Mouse (Mus musculus): ENCODE measurements around the gene Gm6034. TPM values are rescaled to one million over a fixed set of nuclear protein-coding genes. Genes with fewer than 3 reads are reported as not detected.
"Not testable (repeated sequence)": the region's sequence is repeated elsewhere in the genome, so short reads cannot be mapped to it uniquely, and the experiment has no call there.

Gm6034 gene
- not detected in 2 replicates for polyA plus RNA-seq (2016; fragmentation: Nextera tagmentation; extraction: Ambion mirVana)

DNA sequence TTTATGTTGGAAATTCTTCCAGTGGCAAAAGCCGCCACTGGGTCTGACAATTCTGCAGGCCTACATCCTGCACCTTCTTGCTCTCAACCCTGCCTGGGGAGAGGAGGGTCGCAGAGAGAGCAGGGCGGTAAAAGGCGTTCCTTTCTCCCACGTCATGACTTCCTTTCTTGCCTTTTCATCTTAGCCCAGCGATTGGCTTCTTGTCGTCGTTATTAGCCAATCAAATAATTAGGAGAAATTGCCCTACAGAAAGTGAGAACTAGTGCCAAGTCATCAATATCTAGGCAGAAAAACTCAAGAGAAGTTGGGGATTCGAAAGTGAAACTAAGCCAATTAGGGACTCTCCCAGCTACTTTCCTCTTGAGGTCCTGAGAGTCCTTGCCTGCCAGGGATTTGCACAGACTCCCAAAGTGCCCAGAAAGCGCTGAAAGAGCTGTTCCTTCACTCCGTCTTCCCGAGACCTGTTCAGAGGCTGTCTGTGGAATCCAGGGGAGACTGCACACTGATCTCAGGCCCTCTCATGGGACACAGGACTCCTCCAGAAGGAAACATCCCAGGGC is at the start of gene Gm6034, which contains the start of gene H2-T22:
TSS of gene Gm6034 (plus strand) at position 352 of the 560 bp plus-strand sequence.
TSS of gene H2-T22 (minus strand) at position 138 of the 560 bp plus-strand sequence.
- not testable (repeated sequence) for H3K36me3 ChIP-seq; H3K27me3 ChIP-seq; H3K4me1 ChIP-seq (replicated peaks); H3K27ac ChIP-seq; H3K9me3 ChIP-seq
- Histone ChIP-seq H3K4me2 (peak within 1 kb of the TSS; percentile 72), H3K4me3 (replicated peaks) (peak within 1 kb of the TSS; percentile 42), H3K9ac (replicated peaks) (peak within 1 kb of the TSS; percentile 55)
- ATAC-seq (ENCODE audit: insufficient number of reproducible peaks, insufficient read depth, low FRiP score, low TSS enrichment, low read depth): peak; percentile 94
- WGBS: 3% methylated on average over 12 of the region's 12 CpGs

DNA sequence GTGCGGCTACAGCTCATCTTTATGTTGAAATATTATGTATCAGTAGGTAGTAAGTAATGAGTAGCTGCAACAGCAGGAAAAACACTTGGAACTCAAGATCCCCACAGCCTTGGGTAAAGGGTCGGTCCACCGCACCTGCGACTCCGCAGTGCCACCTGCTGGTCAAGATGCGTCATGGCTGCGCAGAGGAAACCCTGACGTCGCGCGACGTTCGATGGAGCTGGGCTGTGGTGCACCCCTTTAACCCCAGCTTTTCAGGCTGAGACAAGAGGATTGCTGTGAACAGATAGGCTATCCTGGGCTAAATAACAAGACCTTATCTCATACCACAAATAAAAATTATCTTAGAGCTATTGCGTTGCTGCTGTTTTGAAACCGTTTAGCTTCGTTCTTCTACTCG is 49.1 kb upstream of the Gm6034 start:
- Histone ChIP-seq H3K27me3 (no peaks in the 10 kb centered on the region), H3K4me3 (replicated peaks) (peak overlapping the region; percentile 60), H3K9ac (replicated peaks) (no peak overlapping the region), H3K36me3 (peaks cover 13% of the 10 kb centered on the region), H3K4me1 (replicated peaks) (peaks cover 14% of the 10 kb centered on the region), H3K4me2 (peak overlapping the region; percentile 76), H3K27ac (no peak overlapping the region), H3K9me3 (no peaks in the 10 kb centered on the region)
- WGBS: 8% methylated on average over 17 of the region's 17 CpGs
- peak; percentile 68 for ATAC-seq (ENCODE audit: insufficient number of reproducible peaks, insufficient read depth, low FRiP score, low TSS enrichment, low read depth)

DNA sequence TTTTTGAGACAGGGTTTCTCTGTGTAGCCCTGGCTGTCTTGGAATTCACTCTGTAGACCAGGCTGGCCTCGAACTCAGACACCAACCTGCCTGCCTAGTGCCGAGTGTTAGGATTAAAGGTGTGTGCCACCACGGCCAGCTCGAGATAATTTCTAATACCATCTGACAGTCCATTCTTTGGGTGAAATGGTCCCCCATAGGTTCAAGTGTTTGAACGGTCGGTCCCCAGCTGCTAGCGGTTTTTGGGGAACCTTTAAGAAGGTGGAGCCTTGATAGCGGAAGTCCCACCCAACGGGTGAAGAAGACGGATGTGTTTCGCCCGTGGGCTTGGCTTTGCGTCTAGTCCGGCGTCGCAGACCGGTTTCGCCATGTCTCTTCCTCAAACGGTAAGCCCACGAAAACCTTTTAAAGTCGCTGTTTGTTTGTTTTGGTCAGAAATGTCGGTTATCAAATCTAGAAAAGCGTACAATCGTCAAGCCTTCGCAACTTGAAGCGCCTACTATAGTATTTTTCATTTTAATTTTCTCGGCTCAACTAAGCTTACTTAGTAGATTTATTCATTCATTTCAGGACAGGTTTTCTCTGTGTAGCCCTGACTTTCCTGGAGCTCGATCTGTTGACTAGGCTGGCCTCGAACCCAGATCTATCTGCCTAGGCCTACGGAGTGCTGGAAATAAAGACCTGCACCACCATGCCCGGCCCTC is 48.4 kb upstream of the Gm6034 start:
- ATAC-seq (ENCODE audit: insufficient number of reproducible peaks, insufficient read depth, low FRiP score, low TSS enrichment, low read depth): peak; percentile 59
- H3K27ac ChIP-seq: no peak overlapping the region
- WGBS: 3% methylated on average over 31 of the region's 31 CpGs

DNA sequence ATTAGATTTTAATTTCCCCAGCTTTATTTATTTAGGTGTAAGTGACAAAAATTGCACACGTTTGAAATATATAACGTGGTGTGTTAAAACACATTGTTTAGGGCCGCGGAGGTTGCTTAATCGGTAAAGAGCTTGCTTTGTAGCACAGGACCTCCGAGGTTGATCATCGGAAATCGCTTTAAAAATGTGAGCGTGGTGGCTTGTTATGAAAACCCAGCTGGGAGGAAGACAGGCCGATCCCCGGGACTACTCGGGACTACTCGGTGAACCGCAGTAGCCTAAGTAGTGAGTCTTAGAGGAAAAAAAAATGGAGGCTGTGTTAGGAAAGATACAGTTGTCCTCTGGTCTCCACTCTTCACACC is 47.9 kb upstream of the Gm6034 start:
- peaks cover 14% of the 10 kb centered on the region for H3K4me1 ChIP-seq (replicated peaks)
- peak overlapping the region; percentile 71 for H3K9ac ChIP-seq (replicated peaks)
- no peak for ATAC-seq (ENCODE audit: insufficient number of reproducible peaks, insufficient read depth, low FRiP score, low TSS enrichment, low read depth)
- 3% methylated on average over 14 of the region's 14 CpGs for WGBS
- H3K4me3 ChIP-seq (replicated peaks): peak overlapping the region; percentile 60
- H3K27me3 ChIP-seq: no peaks in the 10 kb centered on the region
- H3K27ac ChIP-seq: no peak overlapping the region
- 0 out of 2 replicates have a peak, but pooled peaks cover 1% of the 10 kb centered on the region for H3K36me3 ChIP-seq
- no peaks in the 10 kb centered on the region for H3K9me3 ChIP-seq
- peak overlapping the region; percentile 76 for H3K4me2 ChIP-seq

More for the DNA sequence above, 48.4 kb upstream of the Gm6034 start:
- Histone ChIP-seq H3K4me3 (replicated peaks) (peak overlapping the region; percentile 60), H3K4me1 (replicated peaks) (peaks cover 14% of the 10 kb centered on the region), H3K9ac (replicated peaks) (peak overlapping the region; percentile 71), H3K9me3 (no peaks in the 10 kb centered on the region), H3K4me2 (peak overlapping the region; percentile 76), H3K36me3 (peaks cover 6% of the 10 kb centered on the region), H3K27me3 (no peaks in the 10 kb centered on the region)

DNA sequence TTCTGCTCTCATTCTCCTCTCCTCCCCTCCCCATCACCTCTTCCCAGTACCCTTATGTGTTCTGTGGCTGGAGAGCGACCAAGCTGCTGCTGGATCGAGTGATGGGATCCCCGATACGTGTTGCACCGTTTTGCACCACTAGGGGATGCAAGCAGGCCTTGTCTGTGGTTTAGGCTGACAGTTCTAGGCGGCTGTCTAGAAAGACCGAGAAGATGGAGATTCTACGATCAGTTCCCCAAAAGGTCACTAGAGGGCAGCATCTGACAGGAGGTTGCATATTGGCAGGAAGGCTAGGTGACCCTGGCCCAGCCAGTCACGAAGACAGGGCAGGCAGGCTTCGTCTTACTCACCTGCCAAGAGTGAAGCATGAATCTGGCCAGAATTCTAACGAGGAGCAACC is 45.8 kb upstream of the Gm6034 start:
- no peak overlapping the region for H3K9ac ChIP-seq (replicated peaks)
- no peaks in the 10 kb centered on the region for H3K27me3 ChIP-seq
- 5% methylated on average over 11 of the region's 11 CpGs for WGBS
- no peaks in the 10 kb centered on the region for H3K36me3 ChIP-seq
- H3K4me3 ChIP-seq (replicated peaks): no peak overlapping the region
- peaks cover 14% of the 10 kb centered on the region for H3K4me1 ChIP-seq (replicated peaks)
- ATAC-seq (ENCODE audit: insufficient number of reproducible peaks, insufficient read depth, low FRiP score, low TSS enrichment, low read depth): peak; percentile 32; the same call in 1 of the 2 replicates
- no peaks in the 10 kb centered on the region for H3K9me3 ChIP-seq
- no peak overlapping the region for H3K4me2 ChIP-seq
- H3K27ac ChIP-seq: no peak overlapping the region

DNA sequence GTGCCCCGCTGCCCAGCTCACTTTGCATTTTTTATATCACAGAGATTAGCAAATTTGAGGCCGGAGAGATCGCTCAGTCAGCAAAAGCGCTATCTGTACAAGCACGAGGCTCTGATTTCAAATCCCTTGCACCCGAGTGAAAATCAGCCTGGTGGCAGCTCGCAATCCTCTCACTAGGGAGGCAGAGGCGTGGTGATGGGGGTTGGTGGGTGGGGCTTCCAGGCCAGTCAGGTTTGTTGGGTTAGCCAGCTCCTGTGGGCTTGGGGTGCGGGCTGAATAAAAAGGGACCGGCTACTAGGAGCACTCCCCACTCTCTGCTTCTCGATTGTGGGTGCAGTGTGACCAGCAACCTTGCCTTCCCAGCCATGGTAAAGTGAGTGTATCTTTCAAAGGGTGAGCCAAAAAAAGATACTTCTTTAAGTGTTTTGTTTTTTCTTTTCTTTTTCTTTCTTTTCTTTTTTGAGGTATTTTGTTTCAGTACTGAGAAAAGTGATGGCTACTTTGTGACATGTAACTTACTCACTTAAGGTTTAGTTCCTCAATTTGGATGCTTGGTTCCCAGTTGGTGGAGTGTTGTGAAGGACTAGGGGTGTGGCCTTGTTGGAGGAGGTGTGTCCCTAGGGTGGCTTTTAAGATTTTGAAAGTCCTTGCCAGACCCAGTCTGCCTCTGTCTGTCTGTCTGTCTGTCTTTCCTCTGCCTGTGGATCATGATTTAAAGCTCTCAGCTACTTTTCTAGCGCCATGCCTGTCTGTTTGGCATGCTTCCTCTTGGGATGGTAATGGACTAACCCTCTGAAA is 44.8 kb upstream of the Gm6034 start:
- no peaks in the 10 kb centered on the region for H3K36me3 ChIP-seq
- H3K4me1 ChIP-seq (replicated peaks): peaks cover 14% of the 10 kb centered on the region
- 57% methylated on average over 12 of the region's 12 CpGs for WGBS
- no peak overlapping the region for H3K4me3 ChIP-seq (replicated peaks)
- H3K27ac ChIP-seq: no peak overlapping the region
- H3K27me3 ChIP-seq: no peaks in the 10 kb centered on the region
- no peak for ATAC-seq (ENCODE audit: insufficient number of reproducible peaks, insufficient read depth, low FRiP score, low TSS enrichment, low read depth)
- no peaks in the 10 kb centered on the region for H3K9me3 ChIP-seq
- H3K9ac ChIP-seq (replicated peaks): no peak overlapping the region
- H3K4me2 ChIP-seq: no peak overlapping the region; the same call in 1 of the 2 replicates

DNA sequence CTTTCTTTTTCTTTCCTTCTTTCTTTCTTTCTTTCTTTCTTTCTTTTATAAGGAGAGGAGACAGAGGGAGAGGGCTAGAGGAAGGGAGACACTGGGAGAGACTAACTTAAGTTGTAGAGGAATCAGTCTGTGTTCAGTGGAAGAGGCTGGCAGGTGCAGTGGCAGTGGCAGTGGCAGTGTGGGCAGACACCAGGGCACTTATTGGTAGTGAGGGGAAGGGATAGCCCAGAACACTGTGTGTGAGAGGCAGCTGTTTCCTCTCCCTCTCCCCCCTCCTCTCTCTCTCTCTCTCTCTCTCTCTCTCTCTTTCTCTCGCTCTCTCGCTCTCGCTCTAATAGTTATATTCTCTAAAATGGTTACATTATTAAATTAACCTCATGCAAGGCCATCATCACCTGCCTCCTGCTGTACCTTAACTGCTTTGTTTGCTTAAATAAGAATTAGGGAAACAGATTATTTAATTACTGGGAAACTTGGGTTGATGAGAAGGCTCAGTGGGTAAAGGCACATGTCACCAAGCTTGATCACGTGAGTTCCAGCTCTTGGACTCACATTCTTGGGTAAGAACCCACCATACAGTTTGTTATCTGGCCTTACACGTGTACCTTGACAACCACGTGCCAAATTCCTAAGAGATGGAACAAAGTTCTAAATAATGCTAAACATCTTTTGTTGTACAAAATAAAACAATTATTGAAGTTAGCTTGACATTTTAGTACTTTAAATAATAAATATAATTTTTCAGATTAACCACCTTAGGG is 44.0 kb upstream of the Gm6034 start:
- H3K9me3 ChIP-seq: no peaks in the 10 kb centered on the region
- ATAC-seq (ENCODE audit: insufficient number of reproducible peaks, insufficient read depth, low FRiP score, low TSS enrichment, low read depth): no peak
- 92% methylated on average over 6 of the region's 6 CpGs for WGBS
- no peaks in the 10 kb centered on the region for H3K27me3 ChIP-seq
- no peak overlapping the region for H3K27ac ChIP-seq
- peaks cover 14% of the 10 kb centered on the region for H3K4me1 ChIP-seq (replicated peaks)
- H3K36me3 ChIP-seq: no peaks in the 10 kb centered on the region
- no peak overlapping the region for H3K9ac ChIP-seq (replicated peaks)
- H3K4me3 ChIP-seq (replicated peaks): no peak overlapping the region
- H3K4me2 ChIP-seq: no peak overlapping the region

DNA sequence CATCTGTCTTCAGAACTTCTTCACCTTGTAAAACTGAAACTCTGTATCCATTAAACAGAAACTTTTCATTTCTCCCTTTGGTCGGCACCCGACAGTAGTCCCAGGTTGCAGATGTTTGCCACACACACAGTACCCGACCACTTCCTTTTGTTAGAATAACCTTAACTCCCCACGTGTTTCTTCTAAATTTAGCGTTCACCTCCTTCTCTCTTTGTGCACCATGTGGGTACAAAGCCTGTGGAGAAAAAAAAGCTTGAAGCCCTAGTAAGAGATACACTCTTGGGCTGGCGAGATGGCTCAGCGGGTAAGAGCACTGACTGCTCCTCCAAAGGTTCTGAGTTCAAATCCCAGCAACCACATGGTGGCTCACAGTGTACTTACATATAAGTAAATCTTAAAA is 43.4 kb upstream of the Gm6034 start:
- WGBS: 89% methylated on average over 7 of the region's 7 CpGs
- no peaks in the 10 kb centered on the region for H3K27me3 ChIP-seq
- no peak overlapping the region for H3K27ac ChIP-seq
- no peak overlapping the region for H3K9ac ChIP-seq (replicated peaks)
- no peak overlapping the region for H3K4me3 ChIP-seq (replicated peaks)
- no peak overlapping the region for H3K4me2 ChIP-seq
- no peaks in the 10 kb centered on the region for H3K36me3 ChIP-seq
- H3K4me1 ChIP-seq (replicated peaks): peaks cover 14% of the 10 kb centered on the region
- no peak for ATAC-seq (ENCODE audit: insufficient number of reproducible peaks, insufficient read depth, low FRiP score, low TSS enrichment, low read depth)
- no peaks in the 10 kb centered on the region for H3K9me3 ChIP-seq

DNA sequence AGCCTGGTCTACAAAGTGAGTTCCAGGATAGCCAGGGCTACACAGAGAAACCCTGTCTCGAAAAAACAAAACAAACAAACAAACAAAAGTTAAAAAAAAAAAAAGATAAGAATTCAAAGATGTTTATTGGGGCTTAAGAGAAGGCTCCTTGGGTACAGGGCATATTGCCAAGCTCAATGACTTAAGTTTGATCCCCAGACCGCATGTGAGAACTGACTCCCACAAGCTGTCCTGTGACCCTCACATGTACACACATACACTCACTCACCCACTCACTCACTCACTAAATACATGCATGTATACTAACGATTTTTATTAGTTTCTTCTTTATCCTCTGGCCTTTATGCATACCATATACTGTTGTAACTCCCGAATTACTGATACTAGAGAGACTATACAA is 42.4 kb upstream of the Gm6034 start:
- Histone ChIP-seq H3K4me1 (replicated peaks) (peaks cover 8% of the 10 kb centered on the region), H3K27ac (no peak overlapping the region), H3K27me3 (no peaks in the 10 kb centered on the region), H3K4me2 (no peak overlapping the region), H3K36me3 (no peaks in the 10 kb centered on the region), H3K9me3 (no peaks in the 10 kb centered on the region), H3K4me3 (replicated peaks) (no peak overlapping the region), H3K9ac (replicated peaks) (no peak overlapping the region)
- 88% methylated on average over 4 of the region's 4 CpGs for WGBS
- no peak for ATAC-seq (ENCODE audit: insufficient number of reproducible peaks, insufficient read depth, low FRiP score, low TSS enrichment, low read depth)

DNA sequence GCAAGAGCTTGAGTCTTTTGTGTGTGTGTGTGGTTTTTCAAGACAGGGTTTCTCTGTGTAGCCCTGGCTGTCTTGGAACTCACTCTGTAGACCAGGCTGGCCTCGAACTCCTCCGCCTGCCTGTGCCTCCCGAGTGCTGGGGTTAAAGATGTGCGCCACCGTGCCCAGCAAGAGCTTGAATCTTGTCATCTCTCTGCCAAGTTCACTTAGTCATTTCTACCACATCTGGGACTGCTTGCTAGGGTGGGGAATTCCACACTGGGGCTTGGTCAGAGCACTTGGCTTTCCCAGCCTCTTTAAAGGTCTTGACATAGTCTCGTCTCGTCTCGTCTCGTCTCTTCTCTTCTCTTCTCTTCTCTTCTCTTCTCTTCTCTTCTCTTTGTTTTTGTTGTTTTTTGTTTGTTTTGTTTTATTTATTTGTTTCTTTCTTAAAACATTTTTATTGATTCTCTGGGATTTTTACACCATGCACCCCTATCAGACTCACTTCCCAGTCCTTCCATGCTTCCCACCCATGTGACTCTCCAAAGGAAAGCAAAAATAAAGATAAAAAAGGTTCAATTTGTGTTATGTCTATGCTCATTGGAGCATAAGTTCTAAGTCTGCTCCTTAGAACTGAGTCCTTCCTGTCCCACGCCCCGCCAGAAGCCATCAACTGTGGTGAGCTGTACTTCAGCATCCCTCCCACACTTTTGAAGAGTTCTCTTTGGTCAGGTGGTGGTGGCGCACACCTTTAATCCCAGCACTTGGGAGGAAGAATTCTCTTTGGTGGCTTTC is 41.5 kb upstream of the Gm6034 start:
- Histone ChIP-seq H3K4me2 (no peak overlapping the region), H3K9ac (replicated peaks) (no peak overlapping the region), H3K9me3 (no peaks in the 10 kb centered on the region), H3K4me1 (replicated peaks) (0 out of 2 replicates have a peak, but pooled peaks cover 5% of the 10 kb centered on the region), H3K27me3 (no peaks in the 10 kb centered on the region), H3K4me3 (replicated peaks) (no peak overlapping the region), H3K36me3 (peaks cover 5% of the 10 kb centered on the region; the same call in 1 of the 2 replicates), H3K27ac (no peak overlapping the region)
- no peak for ATAC-seq (ENCODE audit: insufficient number of reproducible peaks, insufficient read depth, low FRiP score, low TSS enrichment, low read depth)
- WGBS: 97% methylated on average over 12 of the region's 12 CpGs
